Mouse (Mus musculus) ES-E14 (cell line): ENCODE measurements around the gene Cd300lf. TPM values are rescaled to one million over a fixed set of nuclear protein-coding genes. Genes with fewer than 3 reads are reported as not detected.

Experiments
- DNase-seq: peaks from one replicate; pipeline ENCODE4 v3.0.0-alpha.2; 2013; ENCODE audit warnings: low read depth, low spot score
- H3K27ac ChIP-seq: 2 replicates; pipeline ENCODE4 v1.5.1; 2012; ENCODE audit warnings: low read depth, mild to moderate bottlenecking, low read length, moderate library complexity, mixed read lengths; ENCODE audit not compliant: poor library complexity, insufficient read depth, severe bottlenecking
- H3K36me3 ChIP-seq: 2 replicates; pipeline ENCODE4 v1.6.1; 2012; ENCODE audit warnings: mild to moderate bottlenecking, low read length, moderate library complexity, mixed read lengths; ENCODE audit not compliant: control insufficient read depth, poor library complexity, insufficient read depth, severe bottlenecking
- H3K4me1 ChIP-seq, 2 experiments: fragments of 150-350 bp in 1 of 2; sonication (generic) in 1 of 2; 2 replicates each; pipeline ENCODE4 v1.6.1; 2012; ENCODE audit warnings: low read length in 2 of 2, mild to moderate bottlenecking in 1 of 2, mixed read lengths in 1 of 2; ENCODE audit not compliant: control insufficient read depth in 2 of 2, insufficient read depth in 2 of 2, poor library complexity in 1 of 2
- H3K4me3 ChIP-seq, 2 experiments: fragments of 150-350 bp in 1 of 2; sonication (generic) in 1 of 2; 2 replicates each; pipeline ENCODE4 v1.5.1; 2012; ENCODE audit warnings: low read length in 2 of 2, low read depth in 1 of 2, mild to moderate bottlenecking in 1 of 2, mixed read lengths in 1 of 2; ENCODE audit not compliant: insufficient read depth in 1 of 2, poor library complexity in 1 of 2, severe bottlenecking in 1 of 2
- H3K9ac ChIP-seq: 2 replicates; pipeline ENCODE4 v1.6.1; 2012; ENCODE audit warnings: low read depth, mild to moderate bottlenecking, low read length, mixed read lengths; ENCODE audit not compliant: poor library complexity, insufficient read depth, severe bottlenecking
- H3K9me3 ChIP-seq: fragments of 150-350 bp; sonication (generic); 2 replicates; pipeline ENCODE4 v1.6.1; 2012; ENCODE audit warnings: low read depth, mild to moderate bottlenecking, low read length; ENCODE audit not compliant: control insufficient read depth, insufficient read depth
- CHD2 ChIP-seq: IDR thresholded peaks from 2 replicates; pipeline ENCODE4 v1.6.1; 2014; ENCODE audit warnings: mild to moderate bottlenecking, low read depth, low read length, inconsistent platforms
- HCFC1 ChIP-seq: IDR thresholded peaks from 2 replicates; pipeline ENCODE4 v1.6.1; 2012; ENCODE audit warnings: low read length, inconsistent platforms, borderline replicate concordance; ENCODE audit not compliant: insufficient read depth
- MAFK ChIP-seq: IDR thresholded peaks from 2 replicates; pipeline ENCODE4 v1.6.1; 2014; ENCODE audit warnings: mild to moderate bottlenecking, low read depth, low read length, inconsistent platforms; ENCODE audit not compliant: insufficient read depth
- ZC3H11A ChIP-seq: IDR thresholded peaks from 2 replicates; pipeline ENCODE4 v1.6.1; 2012; ENCODE audit warnings: low read depth, mild to moderate bottlenecking, inconsistent platforms, low read length, borderline replicate concordance
- ZNF384 ChIP-seq: IDR thresholded peaks from 2 replicates; pipeline ENCODE4 v1.6.1; 2012; ENCODE audit warnings: low read depth, low read length, inconsistent platforms
- in situ Hi-C, 2 experiments: fragments of 600-800 bp; cut with MboI; formaldehyde crosslinking; loops; one replicate each; pipeline ENCODE4 v1.15.1; 2025; ENCODE audit warnings: low sequenced_read_pairs in 2 of 2, inconsistent platforms in 1 of 2; ENCODE audit not compliant: unreplicated experiment in 2 of 2
- total RNA-seq: library from RNA; depleted of rRNA; stranded (reverse); fragments of 300-350 nt; gene quantifications from 2 replicates; pipeline ENCODE4 v1.2.3, GENCODE M21; 2012; rRNA removed

Cd300lf gene
- total RNA-seq, 1 experiment = 0.40 TPM

- H3K4me3 ChIP-seq = no peak overlapping the region
- TF ChIP-seq ZC3H11A (no peak), HCFC1 (no peak)
- peaks cover 1 to 30% of the 10 kb centered on the region in 2 experiments; a peak in 2 of 4 replicates for H3K4me1 ChIP-seq
- no peak overlapping the region for H3K9ac ChIP-seq
- peak overlapping the region; percentile 36; the same call in 1 of the 2 replicates for H3K27ac ChIP-seq
- DNase-seq = no peak
- H3K9me3 ChIP-seq = no peaks in the 10 kb centered on the region
- no peaks in the 10 kb centered on the region for H3K36me3 ChIP-seq
- in situ Hi-C loops = no loop called here
Measured at GRCm38 (mm10) chr11:115071631-115072294, 62.0 kb downstream of the Cd300lf start.

GRCm38 (mm10) chr11:115071015-115071551 lies 62.7 kb downstream of the Cd300lf start:
- Histone ChIP-seq H3K9me3 (no peaks in the 10 kb centered on the region), H3K27ac (peak overlapping the region; percentile 36; the same call in 1 of the 2 replicates), H3K4me1 (peaks cover 1 to 30% of the 10 kb centered on the region in 2 experiments; a peak in 2 of 4 replicates), H3K9ac (no peak overlapping the region), H3K36me3 (no peaks in the 10 kb centered on the region), H3K4me3 (no peak overlapping the region)
- no peak for TF ChIP-seq ZC3H11A
- TF ChIP-seq HCFC1 = no peak
- TF ChIP-seq MAFK = no peak
- TF ChIP-seq CHD2 = no peak; the same call in 1 of the 2 replicates
- TF ChIP-seq ZNF384 = no peak
- in situ Hi-C loops = no loop called here
- DNase-seq = peak; percentile 75

GRCm38 (mm10) chr11:115066768-115067167 lies 67.0 kb downstream of the Cd300lf start:
- no peak for DNase-seq
- Histone ChIP-seq H3K9me3 (no peaks in the 10 kb centered on the region), H3K27ac (no peak overlapping the region), H3K36me3 (no peaks in the 10 kb centered on the region), H3K4me1 (peaks cover under 1 to 22% of the 10 kb centered on the region in 2 experiments; a peak in 2 of 4 replicates), H3K9ac (no peak overlapping the region), H3K4me3 (no peak overlapping the region)
- in situ Hi-C loops = no loop called here
- TF ChIP-seq HCFC1 (no peak), CHD2 (no peak), MAFK (no peak), ZNF384 (peak; percentile 84), ZC3H11A (no peak)

Other genes with a start within 250 kb of the Cd300lf start
- gene Cd300a, start 244.0 kb downstream of the Cd300lf start, total RNA-seq = 0.22 and 0.58 TPM in 2 replicates
- gene Cd300lb, start 199.6 kb downstream of the Cd300lf start, total RNA-seq = not detected in 2 replicates
- gene Cd300c, start 164.8 kb downstream of the Cd300lf start, total RNA-seq = not detected in 2 replicates
- 0.09 TPM in 1 of 2 replicates, not detected in the other for gene Cd300ld, start 144.1 kb downstream of the Cd300lf start, total RNA-seq
- gene Cd300c2, start 132.1 kb downstream of the Cd300lf start, total RNA-seq = not detected in 2 replicates
- not detected in 2 replicates for gene Cd300ld2, start 117.8 kb downstream of the Cd300lf start, total RNA-seq
- gene Cd300ld4, start 107.0 kb downstream of the Cd300lf start, total RNA-seq = not detected in 2 replicates
- gene Cd300ld5, start 96.2 kb downstream of the Cd300lf start, total RNA-seq = not detected in 2 replicates
- not detected in 2 replicates for gene Cd300ld3, start 85.6 kb downstream of the Cd300lf start, total RNA-seq
- 0.09 and 0.11 TPM in 2 replicates for gene Cd300e, start 71.8 kb downstream of the Cd300lf start, total RNA-seq
- gene Rab37, start 42.6 kb downstream of the Cd300lf start, total RNA-seq = 0.67 and 0.85 TPM in 2 replicates
- 40.3 and 43.9 TPM in 2 replicates for gene Slc9a3r1, start 29.3 kb upstream of the Cd300lf start, total RNA-seq
- gene Tmem104, start 53.5 kb upstream of the Cd300lf start, total RNA-seq = 14.7 and 17.2 TPM in 2 replicates
- 16.9 and 19.3 TPM in 2 replicates for gene Nat9, start 53.9 kb upstream of the Cd300lf start, total RNA-seq
- gene Grin2c, start 133.3 kb upstream of the Cd300lf start, total RNA-seq = 0.21 and 0.22 TPM in 2 replicates
- gene Fdxr, start 143.1 kb upstream of the Cd300lf start, total RNA-seq = 12.1 and 21.0 TPM in 2 replicates
- gene Fads6, start 163.7 kb upstream of the Cd300lf start, total RNA-seq = 2.1 and 3.7 TPM in 2 replicates
- gene Otop2, start 173.2 kb upstream of the Cd300lf start, total RNA-seq = 0.18 and 0.21 TPM in 2 replicates
- gene Ush1g, start 188.0 kb upstream of the Cd300lf start, total RNA-seq = 0.11 TPM in 1 of 2 replicates, not detected in the other
- gene Otop3, start 200.7 kb upstream of the Cd300lf start, total RNA-seq = not detected in 2 replicates
- 2.4 and 2.8 TPM in 2 replicates for gene Hid1, start 233.8 kb upstream of the Cd300lf start, total RNA-seq
- gene Cdr2l, start 247.9 kb upstream of the Cd300lf start, total RNA-seq = 8.5 and 10.4 TPM in 2 replicates